Mouse (Mus musculus) brown adipose tissue, adult 24 weeks (tissue): ENCODE results near the gene Nlrp1a. TPM values are rescaled to one million over a fixed set of nuclear protein-coding genes. Genes with fewer than 3 reads are reported as not detected.

Source experiments
- H3K27ac ChIP-seq: fragments of 200-500 bp; replicated peaks from 2 replicates; pipeline ENCODE4 v1.5.1; 2012; ENCODE audit warnings: low read depth, mild to moderate bottlenecking, low read length
- H3K4me1 ChIP-seq: fragments of 200-500 bp; 2 replicates; pipeline ENCODE4 v1.6.1; 2012; ENCODE audit warnings: low read length, mixed read lengths; ENCODE audit not compliant: control insufficient read depth, insufficient read depth, insufficient read length
- H3K4me3 ChIP-seq: fragments of 200-500 bp; 2 replicates; pipeline ENCODE4 v1.5.1; 2012; ENCODE audit warnings: low read depth, mild to moderate bottlenecking, low read length, moderate library complexity; ENCODE audit not compliant: insufficient read depth
- polyA plus RNA-seq: library from polyadenylated mRNA; stranded (reverse); fragments of >200 nt; gene quantifications from 2 replicates; pipeline ENCODE4 v1.2.4, GENCODE M21; 2012; ENCODE audit not compliant: missing spikeins, insufficient read depth, insufficient read length

The Nlrp1a gene
- polyA plus RNA-seq, result 0.42 TPM in 1 of 2 replicates, not detected in the other

DNA sequence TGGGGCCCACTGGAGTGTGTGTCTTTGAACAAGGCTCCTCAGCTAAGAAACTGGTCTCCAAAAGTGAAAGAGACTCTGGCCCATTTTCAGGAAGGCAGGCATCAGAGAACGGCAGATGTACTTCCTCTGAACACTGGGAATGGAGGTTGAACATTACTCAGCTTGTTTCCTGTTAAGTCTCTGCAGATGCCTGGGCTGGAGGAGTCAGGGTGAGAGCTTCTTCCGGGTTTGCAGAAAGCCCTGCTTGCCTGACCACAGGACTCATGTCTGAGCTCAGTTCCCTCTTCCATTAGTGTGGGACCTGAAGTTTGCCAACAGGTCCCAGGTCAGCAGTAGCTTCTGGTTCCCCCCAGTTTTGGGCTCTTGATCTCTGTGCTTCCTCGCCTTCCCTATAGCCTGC lies at the start of gene Nlrp1a:
Nlrp1a (minus strand) TSS at position 44 of the 400 bp plus-strand sequence.
- Histone ChIP-seq H3K27ac (peak within 1 kb of the TSS; percentile 51), H3K4me3 (peak within 1 kb of the TSS; percentile 24; the same call in 1 of the 2 replicates), H3K4me1 (no peaks in the 10 kb centered on the region; the same call in 1 of the 2 replicates)

DNA sequence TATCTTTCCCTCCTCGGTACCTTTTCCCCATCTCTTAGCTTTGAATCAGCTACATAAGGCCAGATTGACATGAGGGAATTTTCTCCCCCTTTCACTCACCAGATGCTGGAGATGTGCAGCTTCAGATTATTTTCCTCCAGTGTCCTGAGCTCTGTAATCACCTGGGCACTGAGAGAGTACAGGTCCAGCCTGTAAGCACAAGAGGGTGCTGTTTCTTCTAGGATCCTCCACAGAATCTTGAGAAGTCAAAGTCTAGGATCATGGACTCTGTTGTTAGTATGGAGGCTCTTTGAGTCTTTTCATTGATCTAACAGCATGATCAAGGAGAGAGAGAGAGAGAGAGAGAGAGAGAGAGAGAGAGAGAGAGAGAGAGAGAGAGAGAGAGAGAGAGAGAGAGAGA lies 25.1 kb upstream of the Nlrp1a start:
- Histone ChIP-seq H3K4me1 (no peaks in the 10 kb centered on the region), H3K4me3 (no peak overlapping the region), H3K27ac (no peak overlapping the region)

DNA sequence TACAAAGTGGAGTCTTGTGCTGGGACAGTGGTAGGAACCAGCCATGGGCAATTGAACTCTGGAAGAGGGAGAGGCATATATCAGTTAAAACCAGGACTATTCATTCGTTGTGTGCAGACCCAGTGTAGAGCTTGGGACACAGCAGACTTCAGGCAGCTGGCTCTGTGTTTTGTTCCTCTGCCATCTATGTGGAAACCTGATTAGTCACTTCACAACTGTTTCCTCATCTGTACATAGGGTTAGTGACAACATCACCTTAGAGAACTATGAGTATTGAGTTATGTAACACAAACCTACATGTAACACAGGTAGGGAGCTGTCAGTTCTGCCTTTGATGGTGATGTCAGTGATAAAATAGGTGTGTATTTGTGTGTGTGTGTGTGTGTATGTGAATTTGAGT lies 19.6 kb upstream of the Nlrp1a start:
- H3K4me3 ChIP-seq, result no peak overlapping the region
- no peaks in the 10 kb centered on the region for H3K4me1 ChIP-seq
- H3K27ac ChIP-seq, result no peak overlapping the region

DNA sequence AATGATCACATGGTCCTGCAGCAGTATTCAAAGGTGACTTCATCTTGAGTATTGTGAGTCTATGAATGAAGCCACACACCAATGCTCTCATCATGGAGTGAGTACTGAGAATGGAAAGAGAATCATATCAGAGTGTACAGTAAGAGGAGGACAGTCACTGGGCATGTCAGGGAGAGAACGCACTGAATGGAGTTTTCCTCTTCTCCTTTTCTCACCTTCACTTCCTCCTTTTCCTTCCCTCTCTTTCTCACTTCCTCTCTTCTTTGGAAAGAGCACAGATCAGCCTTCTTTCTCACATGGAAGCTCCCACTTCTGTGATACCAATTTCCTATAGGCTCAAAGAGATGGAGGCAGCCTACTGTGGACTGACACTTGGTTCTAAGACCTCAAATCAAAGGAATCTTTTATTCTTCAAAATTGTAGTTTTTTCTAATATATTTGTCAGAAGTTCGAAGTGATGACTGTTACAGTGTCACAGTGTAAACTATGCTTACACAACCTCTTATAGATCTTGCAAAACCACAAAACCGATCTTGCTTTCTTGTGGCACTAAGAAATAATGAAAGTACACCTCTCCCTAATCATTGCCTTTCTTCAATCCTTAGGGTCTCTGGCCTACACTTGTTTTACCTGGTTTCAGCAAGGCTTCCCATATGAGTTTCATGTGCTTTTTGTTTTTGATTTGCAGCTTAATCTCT lies 15.1 kb upstream of the Nlrp1a start:
- no peak overlapping the region for H3K4me3 ChIP-seq
- no peaks in the 10 kb centered on the region for H3K4me1 ChIP-seq
- H3K27ac ChIP-seq, result no peak overlapping the region

DNA sequence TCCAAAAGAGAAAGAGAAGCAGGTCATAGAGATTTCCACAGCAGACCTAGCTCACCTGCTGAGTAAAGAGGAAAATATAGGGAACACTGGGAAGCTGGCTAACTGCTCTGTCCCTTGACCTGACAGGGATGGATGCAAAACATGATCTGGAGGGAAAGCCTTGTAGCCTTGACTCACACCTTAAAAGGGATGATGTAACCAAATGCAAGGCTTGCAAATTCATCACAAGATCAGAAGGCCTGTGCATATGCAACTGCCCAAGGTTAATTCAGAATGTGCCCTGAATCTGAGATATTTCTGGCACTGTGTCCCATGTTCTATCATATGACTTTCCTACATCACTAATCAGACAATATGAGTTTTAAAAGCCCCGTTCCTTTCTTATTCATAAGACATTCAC lies 10.8 kb upstream of the Nlrp1a start:
- Histone ChIP-seq H3K4me3 (no peak overlapping the region), H3K4me1 (no peaks in the 10 kb centered on the region), H3K27ac (no peak overlapping the region)

DNA sequence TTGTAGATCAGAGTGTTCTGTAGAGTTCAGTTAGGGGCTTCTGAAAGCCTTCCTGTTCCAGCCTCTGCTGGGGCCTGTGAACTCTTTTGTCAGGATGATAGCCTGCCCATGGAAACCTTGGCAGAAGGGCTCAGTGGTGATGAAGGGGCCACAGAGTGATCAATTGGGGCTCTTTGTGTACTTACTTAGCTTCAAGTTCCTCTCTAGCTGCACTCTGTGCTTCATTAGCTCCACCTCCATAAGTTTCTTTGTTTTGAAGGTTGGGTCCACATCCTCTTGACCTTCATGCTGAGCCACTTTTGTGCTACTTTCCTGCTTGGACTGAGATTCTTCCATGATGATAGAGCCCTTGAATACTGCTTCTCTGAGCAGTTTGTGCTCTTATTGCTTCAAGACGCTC lies 2.5 kb downstream of the Nlrp1a start:
- H3K4me3 ChIP-seq, result no peak overlapping the region
- no peak overlapping the region for H3K27ac ChIP-seq
- no peaks in the 10 kb centered on the region; the same call in 1 of the 2 replicates for H3K4me1 ChIP-seq

DNA sequence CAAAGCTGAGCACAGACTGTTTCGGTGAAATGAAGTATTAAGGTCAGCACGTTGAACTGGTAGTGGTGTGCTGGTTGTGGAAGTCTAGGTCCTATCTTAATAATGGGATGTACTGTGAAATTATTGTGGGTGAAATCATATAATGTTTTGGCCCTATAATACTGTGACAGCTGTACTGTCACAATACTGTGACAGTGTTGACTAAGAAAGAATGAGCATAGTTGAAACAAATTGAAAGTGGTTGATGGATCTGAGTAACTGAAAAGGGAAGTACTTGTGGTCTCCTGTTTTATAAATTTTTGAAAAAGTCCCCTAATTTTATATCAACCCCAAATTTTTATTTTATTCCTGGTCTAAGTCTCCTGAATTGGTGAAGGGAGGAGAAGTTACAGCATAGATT lies 37.4 kb downstream of the Nlrp1a start:
- Histone ChIP-seq H3K27ac (no peak overlapping the region), H3K4me3 (no peak overlapping the region), H3K4me1 (no peaks in the 10 kb centered on the region)

DNA sequence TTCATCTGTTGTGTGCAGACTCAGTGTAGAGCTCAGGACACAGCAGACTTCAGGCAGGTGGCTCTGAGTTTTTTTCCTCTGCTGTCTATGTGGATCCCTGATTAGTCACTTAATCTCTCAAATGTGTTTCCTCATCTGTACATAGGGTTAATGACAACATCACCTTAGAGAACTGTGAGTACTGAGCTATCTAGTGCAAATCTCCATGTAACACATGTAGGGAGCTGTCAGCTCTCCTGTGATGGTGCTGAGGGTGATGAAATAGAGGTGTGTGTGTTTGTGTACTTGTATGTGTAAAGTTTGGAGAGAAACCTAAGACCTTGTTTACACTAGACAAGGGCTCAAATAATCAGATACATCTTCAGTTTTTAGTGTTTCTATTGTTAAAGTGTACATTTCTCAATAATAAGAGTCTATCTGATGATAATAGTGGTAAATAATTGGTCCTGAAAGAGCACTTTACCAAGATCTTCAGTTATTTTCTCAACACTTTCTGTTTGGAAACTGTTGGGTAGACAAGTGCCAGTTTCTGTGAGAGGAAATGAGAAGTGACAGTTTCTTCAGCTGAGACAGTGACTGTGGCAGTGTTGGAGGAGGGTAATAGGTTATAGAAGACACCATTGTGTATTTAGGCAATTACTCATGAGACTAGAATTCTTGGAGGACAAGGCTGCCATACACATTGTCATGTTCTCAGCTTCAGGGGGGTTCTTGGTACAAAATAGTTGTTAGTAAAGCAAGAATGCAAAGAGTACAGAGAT lies 38.1 kb downstream of the Nlrp1a start:
- no peaks in the 10 kb centered on the region for H3K4me1 ChIP-seq
- no peak overlapping the region for H3K4me3 ChIP-seq
- no peak overlapping the region for H3K27ac ChIP-seq

DNA sequence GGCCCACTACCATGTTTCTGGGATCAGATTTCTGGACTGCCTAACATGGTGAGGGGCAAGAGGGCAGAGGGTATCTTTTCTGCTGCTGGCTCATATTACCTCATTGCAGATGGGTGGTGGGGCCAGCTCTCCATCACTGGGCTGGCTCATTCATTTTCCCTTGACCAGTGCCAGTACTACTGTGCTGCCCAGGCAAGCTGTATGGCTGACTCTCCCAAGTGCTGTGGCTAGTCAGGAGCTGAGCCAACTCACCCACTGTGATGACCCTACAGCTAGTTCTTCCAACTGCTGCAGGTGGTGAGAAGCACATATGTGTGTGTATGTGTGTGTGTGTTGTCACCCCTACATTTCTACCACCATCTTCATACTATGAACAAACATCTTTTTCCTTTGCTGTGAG lies 40.6 kb downstream of the Nlrp1a start:
- Histone ChIP-seq H3K4me3 (no peak overlapping the region), H3K27ac (no peak overlapping the region), H3K4me1 (no peaks in the 10 kb centered on the region)

DNA sequence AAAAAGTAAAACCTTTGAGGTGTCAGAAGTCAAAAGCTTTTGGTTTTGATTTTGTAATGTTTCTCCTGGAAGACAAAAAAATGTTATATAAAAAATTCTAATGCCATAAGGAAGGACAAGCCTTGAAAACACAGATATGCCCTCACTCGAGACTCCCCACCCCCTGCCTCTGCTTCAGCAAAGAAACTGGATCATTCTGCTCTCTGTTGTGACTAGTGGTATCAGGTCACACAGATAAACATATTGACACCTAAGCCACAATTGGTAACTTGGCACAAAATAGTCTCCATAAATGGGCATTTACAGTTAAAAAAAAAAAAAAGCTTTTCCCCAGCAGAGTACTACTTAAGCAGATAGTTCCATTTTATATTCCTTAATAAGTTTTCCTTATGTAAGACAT lies 68.2 kb downstream of the Nlrp1a start:
- Histone ChIP-seq H3K27ac (no peak overlapping the region), H3K4me1 (no peaks in the 10 kb centered on the region), H3K4me3 (no peak overlapping the region)

DNA sequence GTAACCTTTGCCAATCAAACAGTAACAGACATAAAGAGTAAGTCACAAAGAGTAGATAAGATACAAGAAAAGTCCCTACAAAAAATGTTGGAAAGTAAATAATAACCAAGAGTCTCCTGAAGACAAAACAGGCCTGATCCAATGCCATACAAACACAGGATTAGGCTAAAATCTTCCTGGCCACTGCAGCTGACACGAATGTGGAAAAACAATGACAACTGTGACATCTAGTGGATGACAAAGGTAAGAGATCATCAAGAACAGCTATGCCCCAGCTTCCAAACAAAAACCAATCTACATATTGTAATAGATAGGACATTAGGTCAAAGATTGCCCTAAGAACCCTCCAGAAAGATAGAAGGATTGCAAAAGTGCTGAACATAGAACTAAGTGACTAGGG lies 92.0 kb downstream of the Nlrp1a start:
- H3K4me1 ChIP-seq, result no peaks in the 10 kb centered on the region
- no peak overlapping the region for H3K4me3 ChIP-seq
- no peak overlapping the region for H3K27ac ChIP-seq

Other genes with a start within 250 kb of the Nlrp1a start
- 38.2 and 45.9 TPM in 2 replicates for gene Nup88, start 174.7 kb downstream of the Nlrp1a start, polyA plus RNA-seq
- 16.5 and 23.7 TPM in 2 replicates for gene Rpain, start 174.5 kb downstream of the Nlrp1a start, polyA plus RNA-seq
- 190 and 210 TPM in 2 replicates for gene C1qbp, start 161.7 kb downstream of the Nlrp1a start, polyA plus RNA-seq
- gene Dhx33, start 140.3 kb downstream of the Nlrp1a start, polyA plus RNA-seq, result 6.9 and 10.0 TPM in 2 replicates
- 6.8 and 13.4 TPM in 2 replicates for gene Mis12, start 125.1 kb downstream of the Nlrp1a start, polyA plus RNA-seq
- gene Derl2, start 124.9 kb downstream of the Nlrp1a start, polyA plus RNA-seq, result 45.4 and 48.1 TPM in 2 replicates
- not detected in 2 replicates for gene 6330403K07Rik, start 111.2 kb downstream of the Nlrp1a start, polyA plus RNA-seq
- 0.38 and 0.40 TPM in 2 replicates for gene Nlrp1b, start 86.0 kb upstream of the Nlrp1a start, polyA plus RNA-seq